Mouse (Mus musculus) cortical plate, adult 2 months (tissue): ENCODE data around the gene Gpr55.

ENCODE experiments used
- CTCF ChIP-seq: fragments of 200-500 bp; IDR thresholded peaks from 2 replicates; pipeline ENCODE4 v1.5.1; 2011; ENCODE audit warnings: mild to moderate bottlenecking, control low read depth, low read length; ENCODE audit not compliant: insufficient read depth; ENCODE audit errors: extremely low read depth
- POLR2A ChIP-seq: fragments of 200-500 bp; IDR thresholded peaks from 2 replicates; pipeline ENCODE4 v1.6.1; 2011; ENCODE audit warnings: mild to moderate bottlenecking, low read length, control low read depth; ENCODE audit not compliant: insufficient read depth; ENCODE audit errors: extremely low read depth

DNA sequence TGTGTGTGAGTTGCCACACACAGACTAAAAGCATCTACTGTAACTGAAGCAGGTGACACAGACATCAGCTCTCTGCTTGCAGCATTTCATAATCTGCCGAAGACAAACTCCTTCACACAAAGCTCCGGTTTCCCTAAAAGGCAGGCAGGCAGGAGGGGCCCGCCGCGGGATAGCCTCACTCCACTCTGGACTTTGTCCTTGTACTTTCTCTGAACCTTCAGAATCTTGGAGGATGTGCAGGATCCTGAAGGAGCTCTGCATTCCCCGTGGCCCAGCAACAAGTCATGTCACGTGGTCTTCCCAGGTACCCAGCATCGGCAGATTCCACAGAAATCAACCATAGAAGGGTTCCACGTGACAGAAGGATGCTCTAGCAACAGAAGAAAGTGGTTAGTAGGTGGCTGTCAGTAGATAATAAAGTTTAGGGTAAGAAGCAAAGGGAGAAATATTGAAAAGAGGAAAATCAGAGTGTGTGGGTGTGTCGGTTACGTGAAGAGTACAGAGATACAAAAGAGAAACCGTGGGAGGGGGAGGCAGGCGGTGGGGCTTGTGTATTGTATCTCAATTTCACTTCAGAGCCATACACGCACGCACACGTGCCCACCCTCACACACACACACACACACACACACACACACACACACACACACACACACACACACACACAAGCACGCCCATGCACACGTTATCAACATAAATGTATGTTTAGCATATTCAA lies 39.2 kb upstream of the Gpr55 start:
- no peak for TF ChIP-seq CTCF
- no peak for TF ChIP-seq POLR2A
